Comparison of ENCODE assay signal across 12 mouse cellular contexts in genomic region chr14:76597751-76598150, GRCm38 (mm10). TPM values are rescaled to one million over a fixed set of nuclear protein-coding genes. Genes with fewer than 3 reads are reported as not detected.
A peak's percentile ranks its signal among the peaks of the same experiment; 100 is the strongest.
DNase-seq lines count a peak whose midpoint lies in the region; ATAC-seq and TF ChIP-seq lines count a peak whose summit lies in the region.
"Had no signal": no experiment of that assay in that cellular context is flagged by ENCODE, and none has a peak within 500 bp of the region (broad histone marks: within the 10 kb centered on the region; RNA-seq: fewer than 3 reads in every experiment).

No protein-coding gene starts in this region.

- H3K27ac ChIP-seq in kidney, embryonic 16.5 days (ENCODE audit: low read length): no peak overlapping the region
- no peak overlapping the region for H3K27ac ChIP-seq in kidney, adult 2 months (ENCODE audit: insufficient read depth, low read depth, low read length)
- peak overlapping the region; percentile 61; the same call in 1 of the 2 replicates for H3K27ac ChIP-seq in embryonic facial prominence, embryonic 12.5 days
- H3K27ac ChIP-seq in limb, embryonic 10.5 days: peak overlapping the region; percentile 73; the same call in 1 of the 2 replicates
- no peak overlapping the region for H3K27ac ChIP-seq in midbrain, embryonic 15.5 days

- H3K9ac ChIP-seq in kidney, embryonic 16.5 days (replicated peaks; ENCODE audit: low read length): 0 out of 2 replicates have a peak overlapping the region, but pooled peaks have one; percentile 7
- no peak overlapping the region for H3K9ac ChIP-seq in embryonic facial prominence, embryonic 12.5 days
- no peak overlapping the region for H3K9ac ChIP-seq in midbrain, embryonic 15.5 days

- no peak overlapping the region for H3K4me2 ChIP-seq in kidney, embryonic 16.5 days (replicated peaks; ENCODE audit: low read depth, low read length)
- no peak overlapping the region for H3K4me2 ChIP-seq in embryonic facial prominence, embryonic 12.5 days (replicated peaks)
- H3K4me2 ChIP-seq in midbrain, embryonic 15.5 days: no peak overlapping the region

- TF ChIP-seq CTCF in kidney, adult 2 months (conservative IDR thresholded peaks at IDR 0.05; ENCODE audit: insufficient read depth, insufficient read length, low read depth, low read length): no peak

- DNase-seq in kidney, adult 2 months: no peak
- DNase-seq in limb, embryonic 10.5 days (ENCODE audit: low spot score): no peak
- no peak for DNase-seq in right cerebral cortex, postnatal 4 days
- no peak for DNase-seq in gastrocnemius, adult 18-20 months (ENCODE audit: low spot score)
- DNase-seq: cerebellum, adult 9-10 months; gastrocnemius, postnatal 10 days; lung, adult 2 months; thymus, postnatal 36 days had no signal

- no peaks in the 10 kb centered on the region for H3K27me3 ChIP-seq in kidney, embryonic 16.5 days (ENCODE audit: insufficient read depth, low read length)
- no peaks in the 10 kb centered on the region for H3K27me3 ChIP-seq in kidney, adult 2 months (replicated peaks; ENCODE audit: control insufficient read depth, insufficient read depth, low read length)
- H3K27me3 ChIP-seq in embryonic facial prominence, embryonic 12.5 days: no peaks in the 10 kb centered on the region
- no peaks in the 10 kb centered on the region for H3K27me3 ChIP-seq in limb, embryonic 10.5 days (ENCODE audit: low read depth, poor library complexity, severe bottlenecking)
- H3K27me3 ChIP-seq in midbrain, embryonic 15.5 days (replicated peaks): no peaks in the 10 kb centered on the region
- H3K27me3 ChIP-seq: hindbrain, embryonic 15.5 days had no signal

- H3K36me3 ChIP-seq in kidney, embryonic 16.5 days (ENCODE audit: insufficient read depth, low read length): no peaks in the 10 kb centered on the region
- no peaks in the 10 kb centered on the region for H3K36me3 ChIP-seq in kidney, adult 2 months (ENCODE audit: control insufficient read depth, insufficient read depth, low read length)
- no peaks in the 10 kb centered on the region for H3K36me3 ChIP-seq in embryonic facial prominence, embryonic 12.5 days
- no peaks in the 10 kb centered on the region for H3K36me3 ChIP-seq in limb, embryonic 10.5 days
- no peaks in the 10 kb centered on the region for H3K36me3 ChIP-seq in midbrain, embryonic 15.5 days (replicated peaks)
- H3K36me3 ChIP-seq: hindbrain, embryonic 15.5 days had no signal

- peak; percentile 13; the same call in 1 of the 2 replicates for ATAC-seq in kidney, embryonic 16.5 days (ENCODE audit: low FRiP score, low TSS enrichment)
- peak; percentile 12; the same call in 1 of the 2 replicates for ATAC-seq in embryonic facial prominence, embryonic 12.5 days (ENCODE audit: insufficient number of reproducible peaks, insufficient read depth, low FRiP score, low TSS enrichment)
- peak; percentile 43; the same call in 1 of the 2 replicates for ATAC-seq in midbrain, embryonic 15.5 days (replicated peaks)

- TF ChIP-seq POLR2A in kidney, adult 2 months (IDR thresholded peaks at IDR 0.05; ENCODE audit: low read depth, low read length): no peak

- H3K4me3 ChIP-seq in kidney, embryonic 16.5 days (ENCODE audit: low read length): no peak overlapping the region
- H3K4me3 ChIP-seq in kidney, adult 2 months (ENCODE audit: insufficient read depth, low read depth, low read length): no peak overlapping the region
- H3K4me3 ChIP-seq in embryonic facial prominence, embryonic 12.5 days: no peak overlapping the region
- no peak overlapping the region for H3K4me3 ChIP-seq in limb, embryonic 10.5 days
- no peak overlapping the region for H3K4me3 ChIP-seq in midbrain, embryonic 15.5 days

- H3K9me3 ChIP-seq in kidney, embryonic 16.5 days (ENCODE audit: low read length): no peaks in the 10 kb centered on the region
- H3K9me3 ChIP-seq in embryonic facial prominence, embryonic 12.5 days: no peaks in the 10 kb centered on the region
- no peaks in the 10 kb centered on the region for H3K9me3 ChIP-seq in limb, embryonic 10.5 days (replicated peaks)
- no peaks in the 10 kb centered on the region for H3K9me3 ChIP-seq in midbrain, embryonic 15.5 days
- H3K9me3 ChIP-seq: hindbrain, embryonic 15.5 days had no signal

- H3K4me1 ChIP-seq in kidney, embryonic 16.5 days (ENCODE audit: insufficient read depth, low read length): peaks cover 20% of the 10 kb centered on the region
- H3K4me1 ChIP-seq in kidney, adult 2 months (ENCODE audit: control insufficient read depth, insufficient read depth, low read length): no peaks in the 10 kb centered on the region
- peaks cover 22% of the 10 kb centered on the region for H3K4me1 ChIP-seq in embryonic facial prominence, embryonic 12.5 days
- H3K4me1 ChIP-seq in limb, embryonic 10.5 days: peaks cover 29% of the 10 kb centered on the region
- peaks cover 10% of the 10 kb centered on the region for H3K4me1 ChIP-seq in midbrain, embryonic 15.5 days

RNA-seq across cellular contexts. Expression of gene Serp2, which starts 41.1 kb away (rescaled TPM):
- polyA plus RNA-seq in kidney, embryonic 16.5 days (2015; fragmentation: Nextera tagmentation; extraction: Ambion mirVana): 10.0 and 12.2 TPM in 2 replicates
- 1.0 and 2.0 TPM in 2 replicates for polyA plus RNA-seq in kidney, adult 2 months (2012; rRNA removed)
- polyA plus RNA-seq in embryonic facial prominence, embryonic 12.5 days (2016; fragmentation: Nextera tagmentation; extraction: Ambion mirVana): 23.3 and 24.3 TPM in 2 replicates
- 17.2 and 17.3 TPM in 2 replicates for polyA plus RNA-seq in limb, embryonic 10.5 days (2016; fragmentation: Nextera tagmentation; extraction: Ambion mirVana)
- polyA plus RNA-seq in midbrain, embryonic 15.5 days (2015; fragmentation: Nextera tagmentation; extraction: Ambion mirVana): 186 and 187 TPM in 2 replicates
- total RNA-seq in gastrocnemius, adult 18-20 months (2021): under 1 TPM in 1 of 2 experiments, not detected in 1; 0.45 TPM

Comparison
In these comparisons a context has a peak if more than half of its experiments do, and no peak if none do; other contexts are left out.
1. H3K27ac ChIP-seq: peak in embryonic facial prominence, embryonic 12.5 days (single experiment) and limb, embryonic 10.5 days (single experiment); none in kidney, embryonic 16.5 days (single experiment), kidney, adult 2 months (single experiment) and midbrain, embryonic 15.5 days (single experiment).
2. Peak in every context shown above with its lines, with median percentiles within 50 percentile points of each other: ATAC-seq.